32 mouse cellular contexts compared by ENCODE assay signal in the genomic region with DNA sequence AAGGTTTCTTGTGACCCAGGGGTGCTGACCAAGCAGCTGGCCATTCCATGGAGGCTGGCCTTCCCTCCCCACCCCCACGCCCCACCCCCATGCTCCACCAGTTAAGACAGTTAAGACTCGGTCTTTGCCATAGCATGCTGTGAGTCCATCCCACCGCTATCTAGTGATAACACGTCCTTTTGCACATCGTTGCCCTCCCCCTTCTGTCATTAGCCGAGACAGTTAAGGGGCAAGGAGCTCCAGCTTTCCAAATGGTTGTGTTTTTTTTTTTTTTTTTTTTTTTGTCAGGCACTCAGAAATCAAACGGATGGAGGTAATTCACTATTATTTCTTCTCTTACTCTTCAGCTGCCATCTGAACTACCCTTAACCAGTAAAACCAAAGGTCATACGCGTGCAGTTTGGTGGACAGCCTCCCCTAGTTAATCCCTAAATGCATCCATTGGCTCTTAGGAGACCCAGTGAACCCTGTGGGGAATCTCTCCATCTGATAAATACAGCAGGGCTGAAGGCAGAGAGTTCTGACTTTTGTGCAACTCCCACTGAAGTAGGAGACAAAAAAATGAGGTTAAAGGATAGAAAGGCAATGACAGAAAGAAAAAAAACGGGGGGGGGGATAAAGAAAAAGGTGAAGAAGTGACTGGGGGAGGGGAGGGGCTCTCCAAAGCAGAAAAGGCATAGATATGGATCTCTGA. TPM values are rescaled to one million over a fixed set of nuclear protein-coding genes. Genes with fewer than 3 reads are reported as not detected.
A peak's percentile ranks its signal among the peaks of the same experiment; 100 is the strongest.
DNase-seq lines count a peak whose midpoint lies in the region; ATAC-seq and TF ChIP-seq lines count a peak whose summit lies in the region.
"Had no signal": no experiment of that assay in that cellular context is flagged by ENCODE, and none has a peak within 500 bp of the region (broad histone marks: within the 10 kb centered on the region; RNA-seq: fewer than 3 reads in every experiment).

No protein-coding gene starts in this region.

- no peak for TF ChIP-seq CTCF in G1E (IDR thresholded peaks at IDR 0.05; ENCODE audit: low read depth, low read length)
- TF ChIP-seq CTCF in liver, postnatal 0 days (IDR thresholded peaks at IDR 0.05; ENCODE audit: low read depth): no peak

- H3K27ac ChIP-seq in liver, embryonic 11.5 days (ENCODE audit: low read depth, low read length): peak overlapping the region; percentile 79
- peak overlapping the region; percentile 64 for H3K27ac ChIP-seq in liver, postnatal 0 days (ENCODE audit: low read depth)
- H3K27ac ChIP-seq: embryonic facial prominence, embryonic 13.5 days; gastrocnemius, adult 2 months; limb, embryonic 15.5 days; midbrain, embryonic 13.5 days had no signal

- DNase-seq in G1E (ENCODE audit: low spot score): peak; percentile 67
- DNase-seq in MEL-GATA-1-ER (ENCODE audit: extremely low read depth, low read depth): peak; percentile 74
- no peak for DNase-seq in liver, embryonic 11.5 days (ENCODE audit: low spot score)
- no peak for DNase-seq in liver, postnatal 0 days
- no peak for DNase-seq in left cerebral cortex, adult 9 months (ENCODE audit: low spot score in 2 of 2)
- DNase-seq in heart, adult 18-20 months: no peak
- DNase-seq in adrenal gland, postnatal 14 days: no peak
- DNase-seq: adrenal gland, postnatal 36 days; B cell, adult 2 months; cerebellum, adult 11 months; cerebellum, postnatal 10 days; gastrocnemius, adult 2 months; heart, postnatal 10 days; kidney, postnatal 25 days; right cerebral cortex, postnatal 14 days; thymus, postnatal 14 days had no signal

- ATAC-seq in G1E (ENCODE audit: extremely low read depth, insufficient number of reproducible peaks, low FRiP score, poor library complexity, severe bottlenecking): peak; percentile 86
- peak; percentile 87 for ATAC-seq in liver, embryonic 11.5 days (replicated peaks; ENCODE audit: low FRiP score)
- ATAC-seq in liver, postnatal 0 days: peak; percentile 53
- ATAC-seq: forebrain, embryonic 14.5 days; intestine, postnatal 0 days; midbrain, embryonic 13.5 days had no signal

- TF ChIP-seq EP300 in liver, postnatal 0 days (IDR thresholded peaks at IDR 0.05; ENCODE audit: low read depth): peak; percentile 39; the same call in 1 of the 2 replicates

- peaks cover 47% of the 10 kb centered on the region for H3K4me1 ChIP-seq in G1E (ENCODE audit: insufficient read depth, low read depth, low read length)
- H3K4me1 ChIP-seq in liver, embryonic 11.5 days (replicated peaks; ENCODE audit: control insufficient read depth, insufficient read depth, low read length): peaks cover 27% of the 10 kb centered on the region
- H3K4me1 ChIP-seq in liver, postnatal 0 days (ENCODE audit: insufficient read depth): peaks cover 23% of the 10 kb centered on the region
- H3K4me1 ChIP-seq: midbrain, embryonic 13.5 days had no signal

- H3K36me3 ChIP-seq in G1E (replicated peaks): peaks cover 85% of the 10 kb centered on the region
- H3K36me3 ChIP-seq in liver, embryonic 11.5 days (ENCODE audit: control insufficient read depth, insufficient read depth, low read length): peaks cover 30% of the 10 kb centered on the region
- peaks cover 73% of the 10 kb centered on the region for H3K36me3 ChIP-seq in liver, postnatal 0 days (replicated peaks; ENCODE audit: insufficient read depth, low read length)

- H3K4me3 ChIP-seq in G1E (ENCODE audit: low read depth, low read length): peak overlapping the region; percentile 20; the same call in 1 of the 2 replicates
- no peak overlapping the region for H3K4me3 ChIP-seq in liver, embryonic 11.5 days (ENCODE audit: low read depth, low read length)
- H3K4me3 ChIP-seq in liver, postnatal 0 days (ENCODE audit: low read depth, low read length): no peak overlapping the region
- H3K4me3 ChIP-seq: embryonic facial prominence, embryonic 13.5 days; gastrocnemius, adult 2 months; limb, embryonic 15.5 days; midbrain, embryonic 13.5 days had no signal

- H3K9ac ChIP-seq in liver, embryonic 11.5 days (ENCODE audit: low read depth, low read length): 0 out of 2 replicates have a peak overlapping the region, but pooled peaks have one; percentile 6
- 0 out of 2 replicates have a peak overlapping the region, but pooled peaks have one; percentile 21 for H3K9ac ChIP-seq in liver, postnatal 0 days (replicated peaks)
- H3K9ac ChIP-seq: embryonic facial prominence, embryonic 13.5 days; limb, embryonic 15.5 days; midbrain, embryonic 13.5 days had no signal

- H3K27me3 ChIP-seq in G1E (ENCODE audit: insufficient read depth, low read length): no peaks in the 10 kb centered on the region
- no peaks in the 10 kb centered on the region for H3K27me3 ChIP-seq in liver, embryonic 11.5 days (replicated peaks; ENCODE audit: control insufficient read depth, insufficient read depth, low read length)
- H3K27me3 ChIP-seq in liver, postnatal 0 days (ENCODE audit: insufficient read depth, low read length): no peaks in the 10 kb centered on the region
- H3K27me3 ChIP-seq: CH12.LX; embryonic facial prominence, embryonic 13.5 days; limb, embryonic 15.5 days; midbrain, embryonic 13.5 days had no signal

- H3K4me2 ChIP-seq in liver, embryonic 11.5 days: peak overlapping the region; percentile 33
- H3K4me2 ChIP-seq in liver, postnatal 0 days (ENCODE audit: low read depth, low read length): peak overlapping the region; percentile 35
- H3K4me2 ChIP-seq: embryonic facial prominence, embryonic 13.5 days; heart, embryonic 11.5 days; limb, embryonic 15.5 days; midbrain, embryonic 13.5 days had no signal

- H3K9me3 ChIP-seq in G1E (replicated peaks): no peaks in the 10 kb centered on the region
- H3K9me3 ChIP-seq in liver, embryonic 11.5 days (ENCODE audit: control insufficient read depth, low read length): no peaks in the 10 kb centered on the region
- no peaks in the 10 kb centered on the region for H3K9me3 ChIP-seq in liver, postnatal 0 days (ENCODE audit: low read length)
- H3K9me3 ChIP-seq: embryonic facial prominence, embryonic 13.5 days; limb, embryonic 15.5 days; midbrain, embryonic 13.5 days had no signal

- WGBS in liver, embryonic 11.5 days: 42% methylated on average over 10 of the region's 10 CpGs
- 50% methylated on average over 10 of the region's 10 CpGs for WGBS in liver, postnatal 0 days (ENCODE audit: insufficient replicate concordance)

RNA-seq across cellular contexts. Expression of a gene that starts 5.5 kb away (rescaled TPM):
- 8.9 and 18.1 TPM in 2 replicates for total RNA-seq in G1E (2014; fragmentation: Nextera tagmentation)
- not detected in 2 replicates for total RNA-seq in G1E (2017)
- not detected in 2 replicates for polyA plus RNA-seq in G1E (2012)
- not detected in 2 replicates for polyA plus RNA-seq in liver, embryonic 11.5 days (2014; fragmentation: Nextera tagmentation; extraction: Ambion mirVana)
- not detected in 2 replicates for polyA plus RNA-seq in liver, postnatal 0 days (2015; fragmentation: Nextera tagmentation; extraction: Ambion mirVana)
- total RNA-seq in heart, adult 18-20 months (2021): not detected
- 0.59 TPM in 1 of 2 replicates, not detected in the other for total RNA-seq in adrenal gland, postnatal 14 days (2021)
- total RNA-seq: adrenal gland, postnatal 36 days; CH12.LX; gastrocnemius, postnatal 4 days; heart, postnatal 10 days; left cerebral cortex, adult 18-20 months; left cerebral cortex, postnatal 36 days had no signal
- polyA plus RNA-seq: embryonic facial prominence, embryonic 13.5 days; forebrain, embryonic 14.5 days; frontal cortex, adult 2 months; heart, embryonic 11.5 days; hindbrain, embryonic 11.5 days; intestine, postnatal 0 days; kidney, embryonic 14.5 days; limb, embryonic 15.5 days; lung, embryonic 16.5 days; midbrain, embryonic 13.5 days; neural tube, embryonic 11.5 days; testis, adult 2 months had no signal

RNA-seq across cellular contexts. Expression of a gene that starts 9.0 kb away (rescaled TPM):
- 137 and 144 TPM in 2 replicates for total RNA-seq in G1E (2014; fragmentation: Nextera tagmentation)
- 87.8 and 101 TPM in 2 replicates for total RNA-seq in G1E (2017)
- 16.7 and 18.3 TPM in 2 replicates for polyA plus RNA-seq in G1E (2012)
- 29.8 and 32.9 TPM in 2 replicates for polyA plus RNA-seq in liver, embryonic 11.5 days (2014; fragmentation: Nextera tagmentation; extraction: Ambion mirVana)
- polyA plus RNA-seq in liver, postnatal 0 days (2015; fragmentation: Nextera tagmentation; extraction: Ambion mirVana): 25.5 and 26.4 TPM in 2 replicates
- total RNA-seq in heart, adult 18-20 months (2021): 100 to 1,000 TPM; 115 to 133 TPM
- 105 and 106 TPM in 2 replicates for total RNA-seq in adrenal gland, postnatal 14 days (2021)

RNA-seq across cellular contexts. Expression of a gene that starts 24.4 kb away (rescaled TPM):
- total RNA-seq in G1E (2014; fragmentation: Nextera tagmentation): 165 and 186 TPM in 2 replicates
- 66.5 and 67.3 TPM in 2 replicates for total RNA-seq in G1E (2017)
- polyA plus RNA-seq in G1E (2012): 27.3 and 35.1 TPM in 2 replicates
- 66.7 and 70.9 TPM in 2 replicates for polyA plus RNA-seq in liver, embryonic 11.5 days (2014; fragmentation: Nextera tagmentation; extraction: Ambion mirVana)
- 107 and 113 TPM in 2 replicates for polyA plus RNA-seq in liver, postnatal 0 days (2015; fragmentation: Nextera tagmentation; extraction: Ambion mirVana)
- 10 to 100 TPM; 29.3 to 37.3 TPM for total RNA-seq in heart, adult 18-20 months (2021)
- total RNA-seq in adrenal gland, postnatal 14 days (2021): 83.9 and 86.1 TPM in 2 replicates

Comparison
In these comparisons a context has a peak if more than half of its experiments do, and no peak if none do; other contexts are left out.
1. DNase-seq: peak in G1E (single experiment) and MEL-GATA-1-ER (single experiment); none in liver, embryonic 11.5 days (single experiment), liver, postnatal 0 days (single experiment), left cerebral cortex, adult 9 months (0 of 2), heart, adult 18-20 months (0 of 2) and adrenal gland, postnatal 14 days (single experiment).
2. Peak in every context shown above with its lines, with median percentiles within 50 percentile points of each other: ATAC-seq.